Mouse (Mus musculus): Measurements from ENCODE around the gene Flnb. TPM values are rescaled to one million over a fixed set of nuclear protein-coding genes. Genes with fewer than 3 reads are reported as not detected.
A peak's percentile ranks its signal among the peaks of the same experiment; 100 is the strongest.

The Flnb gene
- polyA plus RNA-seq, 1 experiment from 2014 or later: 124 TPM

DNA sequence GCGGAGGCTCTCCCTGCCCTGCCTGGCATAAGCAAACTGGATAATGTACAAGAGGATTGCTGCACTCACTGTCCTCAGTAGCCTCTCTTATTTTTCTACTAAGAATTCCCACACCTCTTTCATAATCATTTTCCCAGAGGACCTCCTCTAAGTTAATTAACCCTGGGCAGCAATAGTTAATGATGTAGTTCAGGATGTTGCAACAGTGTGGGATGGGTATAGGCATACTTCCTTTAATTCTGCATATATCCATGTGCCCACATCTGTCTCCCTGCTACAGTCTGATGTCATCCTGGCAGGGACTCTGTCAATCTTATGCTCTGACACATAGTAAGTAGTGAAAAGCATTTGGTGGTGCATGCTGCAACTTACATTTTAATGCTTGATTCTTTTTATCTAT, 163.5 kb downstream of the Flnb start:
- ChIA-PET CTCF (interaction anchor here (1.5 to 4.7 kb wide), 2 partner anchors 12 to 18 kb away, joined by 3 to 18 read pairs; partner anchors contain the start of gene Dnase1l3), POLR2A (no interaction called here)
- no peak for TF ChIP-seq CTCF (IDR thresholded peaks at IDR 0.05)
- in situ Hi-C loops (cut with MboI; ENCODE audit: low pct_unique_long_range_greater_than_20kb): no loop called here
- ATAC-seq (peak; percentile 31), DNase-seq (ENCODE audit: low read depth, low spot score) (no peak)
- H3K27me3 ChIP-seq: no peaks in the 10 kb centered on the region

DNA sequence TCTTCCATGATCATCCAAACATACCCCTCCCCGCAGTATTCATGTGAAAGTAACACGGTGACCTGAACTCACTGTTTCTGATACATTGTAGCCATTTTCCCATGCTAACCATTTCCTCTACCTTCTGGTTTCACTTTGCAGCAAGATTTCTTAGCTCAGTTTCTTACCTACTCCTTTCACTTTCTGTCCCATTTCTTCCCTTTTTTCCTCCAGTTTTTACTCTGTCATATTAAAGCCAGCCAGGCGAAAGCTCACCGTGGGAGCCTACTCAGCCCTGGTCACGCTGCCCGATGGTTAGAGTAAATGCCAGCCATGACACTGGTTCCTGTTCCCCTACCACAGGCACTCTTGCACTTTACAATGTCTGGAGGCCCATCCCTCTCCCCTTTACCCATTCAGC, 169.2 kb downstream of the Flnb start:
- POLR2A ChIA-PET: no interaction called here
- no peak for TF ChIP-seq CTCF (IDR thresholded peaks at IDR 0.05)
- ATAC-seq (no peak), DNase-seq (ENCODE audit: low read depth, low spot score) (no peak)
- CTCF ChIA-PET: interaction anchor here (1.2 to 2.7 kb wide), 2 partner anchors 10 to 14 kb away, joined by 3 to 12 read pairs; no protein-coding TSS in a partner anchor
- no peaks in the 10 kb centered on the region for H3K27me3 ChIP-seq
- in situ Hi-C loops (cut with MboI; ENCODE audit: low pct_unique_long_range_greater_than_20kb): no loop called here

DNA sequence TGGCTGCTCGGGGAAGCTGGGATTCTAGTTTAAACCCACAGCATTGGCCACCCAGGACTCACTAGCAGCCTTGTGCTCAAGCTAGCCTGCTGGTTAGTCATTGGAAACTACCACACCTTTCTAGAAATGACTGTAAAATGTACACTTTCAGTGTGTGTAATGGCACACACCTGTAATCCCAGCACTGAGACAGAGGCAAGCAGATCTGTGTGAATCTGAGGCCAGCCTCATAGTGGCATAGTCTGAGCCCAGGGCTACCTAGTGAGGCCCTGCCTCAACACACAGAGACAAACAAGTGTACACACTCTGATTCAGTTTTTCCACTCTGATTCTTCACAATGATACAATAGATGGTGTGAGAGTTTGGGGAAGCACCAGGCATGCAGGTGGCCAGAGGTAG, 171.6 kb downstream of the Flnb start:
- in situ Hi-C loops (cut with MboI; ENCODE audit: low pct_unique_long_range_greater_than_20kb): no loop called here
- ChIA-PET POLR2A (interaction anchor here (0.6 kb wide), 1 partner anchor 18 kb away, joined by 3 read pairs; no protein-coding TSS in a partner anchor), CTCF (interaction anchor here (1.3 to 8.6 kb wide), 2 partner anchors 19 to 26 kb away, joined by 3 to 105 read pairs; no protein-coding TSS in a partner anchor)
- ATAC-seq (no peak), DNase-seq (ENCODE audit: low read depth, low spot score) (no peak)
- no peaks in the 10 kb centered on the region for H3K27me3 ChIP-seq
- TF ChIP-seq CTCF (IDR thresholded peaks at IDR 0.05): no peak

DNA sequence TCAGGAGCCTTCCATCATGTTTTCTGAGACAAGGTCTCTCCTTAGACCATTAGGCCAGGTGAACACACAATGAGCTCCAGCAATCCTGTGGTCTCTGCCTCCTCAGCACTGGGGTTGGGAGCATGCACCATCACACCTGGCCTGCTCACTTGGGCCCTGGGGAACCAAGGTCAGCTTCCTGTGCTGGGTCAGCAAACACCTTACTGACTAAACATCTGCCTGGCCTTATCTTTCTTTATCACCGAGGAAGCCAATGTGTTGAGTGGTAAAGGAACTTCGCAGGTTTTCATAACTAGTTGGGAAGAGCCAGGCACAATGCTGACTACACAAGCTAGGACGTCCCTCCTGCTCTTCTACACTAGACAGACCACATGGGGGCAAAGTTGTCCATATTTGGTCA, 172.2 kb downstream of the Flnb start:
- no peak for ATAC-seq
- in situ Hi-C loops (cut with MboI; ENCODE audit: low pct_unique_long_range_greater_than_20kb): loop anchor here (5.0 kb wide), 1 partner anchor 178 kb away; no protein-coding TSS in a partner anchor
- TF ChIP-seq CTCF (IDR thresholded peaks at IDR 0.05): no peak
- CTCF ChIA-PET: interaction anchor here (0.9 to 8.6 kb wide), 4 partner anchors 10 to 172 kb away, joined by 3 to 105 read pairs (median 3); partner anchors contain the start of gene Flnb
- POLR2A ChIA-PET: no interaction called here
- no peak for DNase-seq (ENCODE audit: low read depth, low spot score)
- no peaks in the 10 kb centered on the region for H3K27me3 ChIP-seq

DNA sequence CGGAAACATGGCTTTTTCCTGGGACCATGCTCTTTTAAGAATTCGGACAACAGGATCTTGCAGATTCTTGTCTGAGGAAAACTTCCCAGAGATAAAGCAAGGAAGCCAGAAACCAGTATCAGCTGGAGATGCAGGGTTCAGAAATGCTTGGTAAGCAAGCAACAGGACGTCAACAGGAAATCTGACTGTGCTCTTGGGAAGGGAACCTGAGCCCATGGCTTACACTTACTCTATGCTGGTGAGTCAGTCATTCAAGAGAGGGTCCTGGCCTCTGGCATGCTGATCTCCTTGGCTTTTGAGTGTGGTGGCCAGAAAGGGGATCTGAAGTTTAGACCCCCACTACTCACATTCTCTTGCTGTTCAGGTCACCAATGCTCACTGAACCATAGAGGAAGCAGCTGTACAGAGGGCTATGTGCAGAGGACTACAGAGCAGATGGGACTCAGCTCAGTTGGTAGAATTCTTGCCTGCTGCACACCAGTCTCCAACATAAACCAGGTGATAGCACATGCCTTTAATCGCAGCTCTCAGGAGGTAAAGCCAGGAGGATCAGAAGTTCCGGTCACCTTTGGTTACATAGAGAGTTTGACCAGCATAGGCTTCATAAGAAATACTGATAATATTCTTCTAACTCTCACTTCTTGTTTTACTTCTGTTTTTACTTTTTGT, 173.5 kb downstream of the Flnb start:
- in situ Hi-C loops (cut with MboI; ENCODE audit: low pct_unique_long_range_greater_than_20kb): loop anchor here (5.0 kb wide), 1 partner anchor 179 kb away; no protein-coding TSS in a partner anchor
- ATAC-seq: no peak
- no peak for TF ChIP-seq CTCF (IDR thresholded peaks at IDR 0.05)
- CTCF ChIA-PET: interaction anchor here (1.1 to 8.6 kb wide), 3 partner anchors 11 to 28 kb away, joined by 3 to 105 read pairs (median 4); no protein-coding TSS in a partner anchor
- no peak for DNase-seq (ENCODE audit: low read depth, low spot score)
- POLR2A ChIA-PET: no interaction called here
- no peaks in the 10 kb centered on the region for H3K27me3 ChIP-seq

DNA sequence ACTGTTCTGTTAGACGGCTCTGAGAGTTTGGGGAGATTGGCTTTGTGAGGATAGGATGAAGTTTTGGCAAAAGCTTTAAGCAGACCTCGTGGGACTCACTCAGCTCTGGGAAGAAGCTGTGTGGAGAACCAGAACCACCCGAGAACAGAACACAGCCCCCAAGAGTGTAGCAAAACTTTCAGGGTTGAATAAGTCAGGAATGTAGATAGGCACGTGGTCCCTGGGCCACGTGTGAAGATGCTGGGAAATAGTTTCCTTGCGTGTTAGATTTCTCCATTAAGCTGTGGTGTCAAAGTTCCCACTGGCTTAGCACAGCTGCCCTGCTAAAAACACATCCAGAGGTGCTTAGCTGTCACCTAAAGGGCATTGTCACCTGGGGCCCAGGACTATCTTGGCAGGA, 174.4 kb downstream of the Flnb start:
- CTCF ChIA-PET: interaction anchor here (0.7 to 8.6 kb wide), 5 partner anchors 11 to 28 kb away, joined by 3 to 105 read pairs (median 4); no protein-coding TSS in a partner anchor
- no peaks in the 10 kb centered on the region for H3K27me3 ChIP-seq
- DNase-seq (ENCODE audit: low read depth, low spot score): no peak
- no peak for TF ChIP-seq CTCF (IDR thresholded peaks at IDR 0.05)
- POLR2A ChIA-PET: no interaction called here
- ATAC-seq: no peak
- in situ Hi-C loops (cut with MboI; ENCODE audit: low pct_unique_long_range_greater_than_20kb): loop anchor here (5.0 kb wide), 1 partner anchor 180 kb away; no protein-coding TSS in a partner anchor

DNA sequence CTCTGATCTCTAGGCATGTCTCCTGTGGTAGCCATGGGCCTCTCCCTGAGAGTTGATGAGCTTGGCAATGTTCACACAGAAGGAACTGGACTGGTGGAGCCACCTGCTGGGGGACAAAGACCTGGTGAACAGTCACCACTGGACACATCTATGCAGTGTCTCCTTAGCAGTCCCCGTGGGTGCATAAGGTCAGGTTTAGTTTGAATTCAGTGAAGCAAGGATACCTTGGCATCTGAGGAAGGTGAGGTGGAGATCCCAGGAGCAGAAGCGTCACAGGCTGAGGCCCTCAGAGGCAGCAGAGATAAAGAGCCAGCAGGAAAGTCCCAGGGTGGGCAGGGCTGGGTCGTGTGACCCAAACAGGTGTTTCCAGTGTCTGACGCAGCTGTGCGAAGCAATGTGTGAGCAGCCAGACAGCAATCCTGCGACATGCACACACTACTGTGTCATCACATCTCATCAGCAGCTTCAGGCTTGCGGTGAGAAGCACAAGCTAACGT, 176.6 kb downstream of the Flnb start, which contains the start of gene Dnase1l3:
TSS of gene Dnase1l3 (minus strand) at position 303 of the 497 bp plus-strand sequence.
- CTCF ChIA-PET: interaction anchor here (0.7 to 8.6 kb wide), 9 partner anchors 11 to 176 kb away, joined by 3 to 105 read pairs (median 5); partner anchors contain the start of gene Flnb
- peak; percentile 56 for ATAC-seq
- no peak for DNase-seq (ENCODE audit: low read depth, low spot score)
- in situ Hi-C loops (cut with MboI; ENCODE audit: low pct_unique_long_range_greater_than_20kb): loop anchor here (5.0 kb wide), 1 partner anchor 182 kb away; no protein-coding TSS in a partner anchor
- no peaks in the 10 kb centered on the region for H3K27me3 ChIP-seq
- POLR2A ChIA-PET: interaction anchor here (1.6 kb wide), 1 partner anchor 176 kb away, joined by 6 read pairs; the partner anchor contains the start of gene Flnb
- TF ChIP-seq CTCF (IDR thresholded peaks at IDR 0.05): no peak

DNA sequence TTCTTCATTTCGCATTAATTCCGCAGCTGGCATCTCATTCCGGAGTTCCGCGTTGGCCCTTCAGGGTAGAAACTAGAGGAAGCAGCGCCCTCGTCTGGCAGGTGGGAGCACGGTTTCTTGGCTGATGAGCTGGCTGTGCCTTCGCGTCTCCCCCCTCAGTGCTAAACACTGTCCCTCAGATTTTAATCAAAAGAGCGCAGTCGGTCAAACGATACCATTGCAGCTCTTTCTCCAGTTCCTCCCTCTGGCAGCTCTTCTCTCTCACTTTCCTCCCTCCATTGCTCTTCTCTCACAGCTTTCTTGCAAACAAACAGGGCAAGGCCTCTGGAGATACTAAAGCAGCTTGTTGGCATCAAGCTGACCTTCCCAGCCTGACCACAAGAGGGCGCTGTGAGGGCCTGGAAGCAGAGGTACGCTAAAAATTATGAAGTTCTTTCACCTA, 179.5 kb downstream of the Flnb start:
- POLR2A ChIA-PET: no interaction called here
- in situ Hi-C loops (cut with MboI; ENCODE audit: low pct_unique_long_range_greater_than_20kb): no loop called here
- no peaks in the 10 kb centered on the region for H3K27me3 ChIP-seq
- DNase-seq (ENCODE audit: low read depth, low spot score) (no peak), ATAC-seq (peak; percentile 88)
- CTCF ChIA-PET: interaction anchor here (0.6 to 8.6 kb wide), 35 partner anchors 9 to 182 kb away, joined by 3 to 105 read pairs (median 4); no protein-coding TSS in a partner anchor
- no peak for TF ChIP-seq CTCF (IDR thresholded peaks at IDR 0.05)

DNA sequence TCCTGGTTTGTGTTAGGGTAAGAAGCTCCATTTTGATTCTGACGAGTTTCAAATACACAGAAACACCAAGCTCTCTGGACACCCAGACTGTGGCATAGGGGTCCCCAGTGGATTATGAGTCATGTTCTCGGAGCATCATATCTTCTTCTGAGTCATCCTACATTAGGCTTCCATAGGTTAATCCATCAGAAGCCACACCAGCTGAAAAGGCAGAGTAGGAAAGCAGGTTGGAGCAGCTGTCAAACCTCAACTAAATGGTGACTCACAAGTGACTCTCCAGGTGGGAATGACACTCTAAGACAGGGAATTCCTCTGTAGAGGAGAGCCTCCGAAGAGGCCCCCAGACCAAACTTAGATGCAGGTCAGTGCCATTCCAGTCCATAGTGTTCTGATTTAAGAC, 181.3 kb downstream of the Flnb start:
- H3K27me3 ChIP-seq: no peaks in the 10 kb centered on the region
- ATAC-seq (no peak), DNase-seq (ENCODE audit: low read depth, low spot score) (no peak)
- CTCF ChIA-PET: interaction anchor here (0.8 to 1.1 kb wide), 3 partner anchors 17 to 104 kb away, joined by 3 read pairs; no protein-coding TSS in a partner anchor
- no peak for TF ChIP-seq CTCF (IDR thresholded peaks at IDR 0.05)
- in situ Hi-C loops (cut with MboI; ENCODE audit: low pct_unique_long_range_greater_than_20kb): no loop called here
- POLR2A ChIA-PET: no interaction called here

DNA sequence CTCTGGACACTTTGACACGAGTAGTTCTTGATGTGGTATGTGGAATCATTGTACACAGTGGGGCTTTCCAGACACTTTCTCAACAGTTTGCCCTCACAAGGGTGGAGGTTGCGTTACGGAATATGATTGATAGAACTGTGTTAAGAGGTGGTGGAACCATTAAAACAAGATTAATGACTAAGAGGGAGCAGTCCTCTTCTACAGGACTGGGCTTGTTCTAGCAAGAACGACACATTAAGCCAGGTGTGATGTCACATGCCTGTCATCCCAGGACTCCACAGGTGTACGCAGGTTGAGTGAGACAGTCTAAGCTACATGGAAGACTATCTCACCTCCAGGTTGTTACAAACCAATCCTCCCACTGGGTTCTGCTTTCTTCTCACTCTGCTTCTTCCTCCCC, 181.7 kb downstream of the Flnb start:
- ChIA-PET POLR2A (no interaction called here), CTCF (interaction anchor here (0.8 to 1.1 kb wide), 3 partner anchors 18 to 103 kb away, joined by 3 read pairs; no protein-coding TSS in a partner anchor)
- H3K27me3 ChIP-seq: no peaks in the 10 kb centered on the region
- DNase-seq (ENCODE audit: low read depth, low spot score): no peak
- ATAC-seq: no peak
- no peak for TF ChIP-seq CTCF (IDR thresholded peaks at IDR 0.05)
- in situ Hi-C loops (cut with MboI; ENCODE audit: low pct_unique_long_range_greater_than_20kb): no loop called here

All from Patski (cell line).